Mouse (Mus musculus) gastrocnemius, postnatal 14 days (tissue): ENCODE data around the gene Pex26. TPM values are rescaled to one million over a fixed set of nuclear protein-coding genes. Genes with fewer than 3 reads are reported as not detected.

Experiments
- DNase-seq: peaks from one replicate; pipeline ENCODE4 v3.0.0; 2021; ENCODE audit warnings: mixed read lengths
- intact Hi-C: fragments of 180-260 bp; cut with DNase I; formaldehyde crosslinking; loops from one replicate; pipeline ENCODE4 v1.15.1; 2025; ENCODE audit warnings: low total_unique reads
- long read RNA-seq, 2 experiments: library from polyadenylated mRNA; stranded (forward); transcript quantifications; one replicate each; pipeline ENCODE4 v2.0.0; 2021
- total RNA-seq, 2 experiments: library from RNA; stranded (reverse); gene quantifications; 2 replicates each; pipeline ENCODE4 v1.2.3; 2021

Gene Pex26
- total RNA-seq = 1 to 10 TPM; 2.7 to 3.5 TPM
- long read RNA-seq, experiment 1, full-length matches to known transcripts = 2 of 3 reads
- long read RNA-seq, experiment 1, partial matches to known transcripts = 1 of 3 reads
- long read RNA-seq, experiment 1, other reads (novel, unspliced or antisense) = 0 of 3 reads
- long read RNA-seq, experiment 2, full-length matches to known transcripts = 2 of 4 reads
- long read RNA-seq, experiment 2, partial matches to known transcripts = 1 of 4 reads
- long read RNA-seq, experiment 2, other reads (novel, unspliced or antisense) = 1 of 4 reads

GRCm38 (mm10) chr6:121183414-121184173 is at the start of gene Pex26:
Gene Pex26 (plus strand): TSS chr6:121183667.
- peak; percentile 88 for DNase-seq
- intact Hi-C loops = loop anchor here (10.0 kb wide), 1 partner anchor 81 kb away; no protein-coding TSS in a partner anchor

- intact Hi-C loops = loop anchor here (5.0 kb wide), 1 partner anchor 162 kb away; no protein-coding TSS in a partner anchor
- DNase-seq = no peak
Measured at GRCm38 (mm10) chr6:121134249-121134648, 49.2 kb upstream of the Pex26 start.

- no peak for DNase-seq
- intact Hi-C loops = loop anchor here (5.0 kb wide), 1 partner anchor 163 kb away; no protein-coding TSS in a partner anchor
Measured at GRCm38 (mm10) chr6:121134884-121135283, 48.6 kb upstream of the Pex26 start.

GRCm38 (mm10) chr6:121137222-121137621 is 46.2 kb upstream of the Pex26 start:
- intact Hi-C loops = no loop called here

GRCm38 (mm10) chr6:121138338-121139040 is 45.0 kb upstream of the Pex26 start:
- no peak for DNase-seq
- intact Hi-C loops = no loop called here

More at GRCm38 (mm10) chr6:121137222-121137621, 46.2 kb upstream of the Pex26 start:
- no peak for DNase-seq

- intact Hi-C loops = no loop called here
Measured at GRCm38 (mm10) chr6:121139271-121139670, 44.2 kb upstream of the Pex26 start.

GRCm38 (mm10) chr6:121142298-121142697 is 41.2 kb upstream of the Pex26 start:
- intact Hi-C loops = no loop called here

More at GRCm38 (mm10) chr6:121139271-121139670, 44.2 kb upstream of the Pex26 start:
- no peak for DNase-seq

GRCm38 (mm10) chr6:121143439-121143838 is 40.0 kb upstream of the Pex26 start:
- peak; percentile 33 for DNase-seq
- intact Hi-C loops = no loop called here

More at GRCm38 (mm10) chr6:121142298-121142697, 41.2 kb upstream of the Pex26 start:
- no peak for DNase-seq

GRCm38 (mm10) chr6:121144066-121144465 is 39.4 kb upstream of the Pex26 start:
- intact Hi-C loops = no loop called here
- DNase-seq = peak; percentile 75

GRCm38 (mm10) chr6:121145010-121145604 is 38.4 kb upstream of the Pex26 start:
- intact Hi-C loops = no loop called here
- no peak for DNase-seq

- DNase-seq = no peak
- intact Hi-C loops = no loop called here
Measured at GRCm38 (mm10) chr6:121145906-121146305, 37.6 kb upstream of the Pex26 start.

GRCm38 (mm10) chr6:121146798-121147197 is 36.7 kb upstream of the Pex26 start:
- intact Hi-C loops = no loop called here
- DNase-seq = no peak

- intact Hi-C loops = no loop called here
Measured at GRCm38 (mm10) chr6:121148360-121148759, 35.1 kb upstream of the Pex26 start.

GRCm38 (mm10) chr6:121149420-121149819 is 34.0 kb upstream of the Pex26 start:
- intact Hi-C loops = no loop called here
- DNase-seq = no peak

More at GRCm38 (mm10) chr6:121148360-121148759, 35.1 kb upstream of the Pex26 start:
- DNase-seq = no peak

GRCm38 (mm10) chr6:121150126-121150525 is 33.3 kb upstream of the Pex26 start:
- intact Hi-C loops = no loop called here
- DNase-seq = no peak

- peak; percentile 78 for DNase-seq
- intact Hi-C loops = no loop called here
Measured at GRCm38 (mm10) chr6:121151732-121152131, 31.7 kb upstream of the Pex26 start.

- DNase-seq = no peak
- intact Hi-C loops = no loop called here
Measured at GRCm38 (mm10) chr6:121153177-121153576, 30.3 kb upstream of the Pex26 start.

- intact Hi-C loops = no loop called here
- DNase-seq = no peak
Measured at GRCm38 (mm10) chr6:121154451-121155300, 28.8 kb upstream of the Pex26 start.

GRCm38 (mm10) chr6:121156030-121156429 is 27.4 kb upstream of the Pex26 start:
- peak; percentile 28 for DNase-seq
- intact Hi-C loops = no loop called here
